Mouse (Mus musculus) cortical plate, adult 2 months (tissue): ENCODE measurements around the gene Bcap29. TPM values are rescaled to one million over a fixed set of nuclear protein-coding genes. Genes with fewer than 3 reads are reported as not detected.

Experiments
- H3K27ac ChIP-seq: fragments of 200-500 bp; 2 replicates; pipeline ENCODE4 v1.5.1; 2012; ENCODE audit warnings: low read length, control low read depth, inconsistent platforms; ENCODE audit not compliant: insufficient read depth
- H3K4me1 ChIP-seq: fragments of 200-500 bp; 2 replicates; pipeline ENCODE4 v1.6.1; 2011; ENCODE audit warnings: low read length; ENCODE audit not compliant: control insufficient read depth, insufficient read depth
- H3K4me3 ChIP-seq: fragments of 200-500 bp; 2 replicates; pipeline ENCODE4 v1.5.1; 2011; ENCODE audit warnings: mild to moderate bottlenecking, low read length, control low read depth; ENCODE audit not compliant: insufficient read depth
- CTCF ChIP-seq: fragments of 200-500 bp; IDR thresholded peaks from 2 replicates; pipeline ENCODE4 v1.5.1; 2011; ENCODE audit warnings: mild to moderate bottlenecking, control low read depth, low read length; ENCODE audit not compliant: insufficient read depth; ENCODE audit errors: extremely low read depth
- POLR2A ChIP-seq: fragments of 200-500 bp; IDR thresholded peaks from 2 replicates; pipeline ENCODE4 v1.6.1; 2011; ENCODE audit warnings: mild to moderate bottlenecking, low read length, control low read depth; ENCODE audit not compliant: insufficient read depth; ENCODE audit errors: extremely low read depth
- polyA plus RNA-seq: library from polyadenylated mRNA; depleted of rRNA; stranded (reverse); fragments of >200 nt; gene quantifications from 2 replicates; pipeline ENCODE4 v1.2.3, GENCODE M21; 2012

Bcap29 gene
- polyA plus RNA-seq, 1 experiment: 43.3 TPM

- H3K4me3 ChIP-seq: no peak overlapping the region
- H3K27ac ChIP-seq: no peak overlapping the region
- H3K4me1 ChIP-seq: no peaks in the 10 kb centered on the region
- TF ChIP-seq CTCF (no peak), POLR2A (no peak)
Observed at GRCm38 (mm10) chr12:31625016-31625415, 9.4 kb downstream of the Bcap29 start.

GRCm38 (mm10) chr12:31620106-31620505 is 14.4 kb downstream of the Bcap29 start:
- TF ChIP-seq POLR2A: no peak
- TF ChIP-seq CTCF: no peak
- H3K4me3 ChIP-seq: no peak overlapping the region
- H3K4me1 ChIP-seq: no peaks in the 10 kb centered on the region
- H3K27ac ChIP-seq: no peak overlapping the region

GRCm38 (mm10) chr12:31613353-31613752 is 21.1 kb downstream of the Bcap29 start:
- TF ChIP-seq POLR2A (no peak), CTCF (no peak)

GRCm38 (mm10) chr12:31608138-31608537 is 26.3 kb downstream of the Bcap29 start:
- TF ChIP-seq CTCF (no peak), POLR2A (no peak)
- Histone ChIP-seq H3K4me1 (no peaks in the 10 kb centered on the region), H3K27ac (no peak overlapping the region)

More at GRCm38 (mm10) chr12:31613353-31613752, 21.1 kb downstream of the Bcap29 start:
- H3K4me3 ChIP-seq: no peak overlapping the region
- H3K27ac ChIP-seq: no peak overlapping the region
- H3K4me1 ChIP-seq: no peaks in the 10 kb centered on the region

GRCm38 (mm10) chr12:31604894-31605293 is 29.6 kb downstream of the Bcap29 start:
- Histone ChIP-seq H3K4me1 (no peaks in the 10 kb centered on the region), H3K27ac (no peak overlapping the region), H3K4me3 (no peak overlapping the region)
- TF ChIP-seq CTCF (no peak), POLR2A (no peak)

More at GRCm38 (mm10) chr12:31608138-31608537, 26.3 kb downstream of the Bcap29 start:
- no peak overlapping the region for H3K4me3 ChIP-seq

- TF ChIP-seq POLR2A: no peak
- no peak for TF ChIP-seq CTCF
- H3K4me3 ChIP-seq: no peak overlapping the region
- H3K4me1 ChIP-seq: no peaks in the 10 kb centered on the region
- no peak overlapping the region for H3K27ac ChIP-seq
Observed at GRCm38 (mm10) chr12:31603586-31603985, 30.9 kb downstream of the Bcap29 start.

GRCm38 (mm10) chr12:31594296-31594695 is 40.2 kb downstream of the Bcap29 start:
- Histone ChIP-seq H3K4me3 (no peak overlapping the region), H3K4me1 (no peaks in the 10 kb centered on the region), H3K27ac (no peak overlapping the region)
- TF ChIP-seq CTCF: no peak
- TF ChIP-seq POLR2A: no peak

GRCm38 (mm10) chr12:31592011-31592410 is 42.4 kb downstream of the Bcap29 start:
- H3K27ac ChIP-seq: no peak overlapping the region
- TF ChIP-seq CTCF (no peak), POLR2A (no peak)
- H3K4me1 ChIP-seq: no peaks in the 10 kb centered on the region
- no peak overlapping the region for H3K4me3 ChIP-seq

GRCm38 (mm10) chr12:31583726-31584125 is 50.7 kb downstream of the Bcap29 start:
- H3K4me1 ChIP-seq: peaks cover 2% of the 10 kb centered on the region; the same call in 1 of the 2 replicates
- no peak overlapping the region for H3K4me3 ChIP-seq
- no peak overlapping the region for H3K27ac ChIP-seq
- TF ChIP-seq CTCF: no peak

- Histone ChIP-seq H3K27ac (no peak overlapping the region), H3K4me1 (peaks cover 3% of the 10 kb centered on the region)
- no peak for TF ChIP-seq POLR2A
- TF ChIP-seq CTCF: no peak
Observed at GRCm38 (mm10) chr12:31582081-31582480, 52.4 kb downstream of the Bcap29 start.

More at GRCm38 (mm10) chr12:31582081-31582480, 52.4 kb downstream of the Bcap29 start:
- H3K4me3 ChIP-seq: no peak overlapping the region
